Mouse (Mus musculus): Measurements from ENCODE around the gene Zer1. TPM values are rescaled to one million over a fixed set of nuclear protein-coding genes. Genes with fewer than 3 reads are reported as not detected.
A peak's percentile ranks its signal among the peaks of the same experiment; 100 is the strongest.

Gene Zer1
- total and polyA plus RNA-seq, 2 experiments from 2014 or later, result 10.3 to 70.2 TPM

- no peak for ATAC-seq
- DNase-seq, result no peak
- H3K4me2 ChIP-seq (ENCODE audit: low read depth), result no peak overlapping the region
- H3K9me3 ChIP-seq (ENCODE audit: low read length), result no peaks in the 10 kb centered on the region
- H3K4me1 ChIP-seq (ENCODE audit: insufficient read depth), result no peaks in the 10 kb centered on the region
- H3K9ac ChIP-seq, result no peak overlapping the region
- no peaks in the 10 kb centered on the region for H3K27me3 ChIP-seq (ENCODE audit: insufficient read depth, low read length)
- WGBS, result 30% methylated on average over 10 of the region's 10 CpGs
- H3K36me3 ChIP-seq (ENCODE audit: insufficient read depth), result peaks cover 10% of the 10 kb centered on the region; the same call in 1 of the 2 replicates
- TF ChIP-seq CTCF (IDR thresholded peaks at IDR 0.05; ENCODE audit: low read depth), result no peak
- H3K4me3 ChIP-seq (ENCODE audit: low read depth, low read length), result no peak overlapping the region
- no peak overlapping the region for H3K27ac ChIP-seq (ENCODE audit: low read depth, low read length)
These were observed 46.1 kb downstream of the Zer1 start for GRCm38 (mm10) chr2:30078349-30078712.

DNA sequence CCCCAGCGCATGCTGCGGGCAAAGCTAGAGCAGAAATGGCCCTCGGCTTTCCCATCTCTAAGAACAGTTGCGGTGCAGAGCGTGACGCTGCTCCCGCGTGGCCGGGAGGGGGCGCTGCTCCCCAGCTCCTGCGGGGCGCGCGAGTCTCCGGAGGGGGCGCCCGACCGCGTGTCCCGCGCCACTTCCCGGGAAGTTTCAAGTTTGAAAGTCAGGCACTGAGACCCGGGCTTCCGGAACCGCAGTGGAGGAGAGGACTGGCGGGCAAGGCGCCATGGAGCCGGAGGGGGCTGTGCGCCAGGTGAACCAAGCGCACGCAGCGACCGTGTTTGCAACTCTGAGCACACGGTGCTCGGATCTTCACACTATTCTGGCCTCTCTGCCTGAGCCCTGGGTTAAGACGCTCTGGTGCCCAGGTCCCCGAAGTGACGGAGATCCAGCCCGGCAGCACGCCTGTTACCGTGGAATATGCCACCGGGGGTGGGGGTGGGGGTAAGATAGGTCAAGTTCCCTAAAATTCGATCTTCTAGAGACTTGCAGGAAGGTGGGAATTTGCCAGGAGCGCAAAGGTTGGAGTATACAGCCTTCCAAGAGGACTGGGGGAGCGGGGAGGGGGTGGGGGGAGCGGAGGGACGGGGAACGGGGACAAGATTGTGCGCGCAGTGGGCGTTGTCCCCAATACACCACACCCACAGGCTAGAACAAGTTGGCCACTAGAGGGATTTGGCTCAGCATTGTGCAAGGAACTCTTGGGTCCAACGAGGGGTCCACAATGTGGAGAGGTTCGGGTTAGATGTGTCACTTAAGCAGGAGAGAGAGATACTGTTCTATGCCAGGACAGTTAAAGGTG lies 46.7 kb downstream of the Zer1 start, which contains the start of gene Pkn3:
Pkn3 (plus strand) TSS at position 183 of the 847 bp plus-strand sequence.
- Histone ChIP-seq H3K27me3 (ENCODE audit: insufficient read depth, low read length) (no peaks in the 10 kb centered on the region), H3K36me3 (ENCODE audit: insufficient read depth) (peaks cover 15% of the 10 kb centered on the region; the same call in 1 of the 2 replicates), H3K9me3 (ENCODE audit: low read length) (no peaks in the 10 kb centered on the region), H3K27ac (ENCODE audit: low read depth, low read length) (no peak within 1 kb of the TSS), H3K4me2 (ENCODE audit: low read depth) (peak within 1 kb of the TSS; percentile 70), H3K9ac (no peak within 1 kb of the TSS), H3K4me1 (ENCODE audit: insufficient read depth) (no peaks in the 10 kb centered on the region), H3K4me3 (ENCODE audit: low read depth, low read length) (peak within 1 kb of the TSS; percentile 32)
- TF ChIP-seq CTCF (IDR thresholded peaks at IDR 0.05; ENCODE audit: low read depth), result peak; percentile 99
- WGBS, result under 1% methylated on average over 53 of the region's 53 CpGs
- ATAC-seq (peak; percentile 91), DNase-seq (peak; percentile 90)

DNA sequence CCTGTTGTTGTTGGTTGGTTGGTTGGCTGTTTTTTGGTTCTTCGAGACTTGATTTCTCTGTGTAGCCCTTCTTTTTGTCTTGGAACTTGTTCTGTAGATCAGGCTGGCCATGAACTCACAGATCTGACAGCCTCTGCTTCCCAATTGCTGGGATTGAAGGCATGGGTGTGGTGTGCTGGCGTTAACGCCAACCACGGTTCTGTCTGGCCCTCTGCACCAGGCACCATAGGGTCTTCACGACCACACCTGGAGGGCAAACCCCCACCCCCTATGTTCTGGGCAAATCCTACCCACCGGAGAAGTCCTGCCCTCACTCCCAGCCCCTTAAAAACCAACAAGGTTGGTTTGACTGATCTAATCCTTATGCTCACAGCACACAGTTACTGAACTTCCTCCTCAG lies 47.4 kb downstream of the Zer1 start:
- Histone ChIP-seq H3K27ac (ENCODE audit: low read depth, low read length) (no peak overlapping the region), H3K4me3 (ENCODE audit: low read depth, low read length) (no peak overlapping the region), H3K4me2 (ENCODE audit: low read depth) (peak overlapping the region; percentile 70), H3K4me1 (ENCODE audit: insufficient read depth) (no peaks in the 10 kb centered on the region), H3K36me3 (ENCODE audit: insufficient read depth) (peaks cover 19% of the 10 kb centered on the region), H3K27me3 (ENCODE audit: insufficient read depth, low read length) (no peaks in the 10 kb centered on the region), H3K9ac (no peak overlapping the region), H3K9me3 (ENCODE audit: low read length) (no peaks in the 10 kb centered on the region)
- ATAC-seq (peak; percentile 23), DNase-seq (no peak)
- no peak for TF ChIP-seq CTCF (IDR thresholded peaks at IDR 0.05; ENCODE audit: low read depth)
- 72% methylated on average over 6 of the region's 6 CpGs for WGBS

GRCm38 (mm10) chr2:30076439-30076838 lies 47.9 kb downstream of the Zer1 start:
- DNase-seq (no peak), ATAC-seq (no peak)
- H3K4me2 ChIP-seq (ENCODE audit: low read depth), result no peak overlapping the region

DNA sequence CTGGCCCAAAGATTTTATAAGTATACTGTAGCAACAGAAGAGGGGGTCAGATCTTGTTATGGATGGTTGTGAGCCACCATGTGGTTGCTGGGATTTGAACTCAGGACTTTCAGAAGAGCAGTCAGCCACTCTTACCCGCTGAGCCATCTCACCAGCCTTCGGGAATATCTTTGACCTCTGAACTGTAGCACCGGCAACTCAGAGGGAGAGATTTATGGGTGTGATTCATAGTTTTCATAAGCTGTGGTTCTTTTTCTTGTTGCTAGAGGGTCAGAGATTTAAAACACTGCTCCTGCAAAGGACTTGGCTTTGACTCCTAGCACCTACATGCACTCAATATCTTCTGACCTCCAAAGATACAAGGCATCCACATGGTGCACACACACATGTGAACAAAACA lies 48.8 kb downstream of the Zer1 start:
- no peak overlapping the region for H3K4me2 ChIP-seq (ENCODE audit: low read depth)
- 80% methylated on average over 3 of the region's 3 CpGs for WGBS
- no peak overlapping the region for H3K9ac ChIP-seq
- ATAC-seq (no peak), DNase-seq (no peak)
- H3K4me1 ChIP-seq (ENCODE audit: insufficient read depth), result no peaks in the 10 kb centered on the region
- H3K9me3 ChIP-seq (ENCODE audit: low read length), result no peaks in the 10 kb centered on the region
- no peak for TF ChIP-seq CTCF (IDR thresholded peaks at IDR 0.05; ENCODE audit: low read depth)
- H3K36me3 ChIP-seq (ENCODE audit: insufficient read depth), result peaks cover 20% of the 10 kb centered on the region
- no peaks in the 10 kb centered on the region for H3K27me3 ChIP-seq (ENCODE audit: insufficient read depth, low read length)
- no peak overlapping the region for H3K4me3 ChIP-seq (ENCODE audit: low read depth, low read length)
- H3K27ac ChIP-seq (ENCODE audit: low read depth, low read length), result no peak overlapping the region

More at GRCm38 (mm10) chr2:30076439-30076838, 47.9 kb downstream of the Zer1 start:
- H3K9me3 ChIP-seq (ENCODE audit: low read length), result no peaks in the 10 kb centered on the region
- no peaks in the 10 kb centered on the region for H3K27me3 ChIP-seq (ENCODE audit: insufficient read depth, low read length)
- WGBS, result 93% methylated on average over 8 of the region's 9 CpGs
- H3K36me3 ChIP-seq (ENCODE audit: insufficient read depth), result peaks cover 19% of the 10 kb centered on the region
- TF ChIP-seq CTCF (IDR thresholded peaks at IDR 0.05; ENCODE audit: low read depth), result no peak
- no peak overlapping the region for H3K9ac ChIP-seq
- no peaks in the 10 kb centered on the region for H3K4me1 ChIP-seq (ENCODE audit: insufficient read depth)
- no peak overlapping the region for H3K27ac ChIP-seq (ENCODE audit: low read depth, low read length)
- H3K4me3 ChIP-seq (ENCODE audit: low read depth, low read length), result no peak overlapping the region

- H3K36me3 ChIP-seq (ENCODE audit: insufficient read depth), result peaks cover 31% of the 10 kb centered on the region
- DNase-seq (no peak), ATAC-seq (no peak)
- H3K27me3 ChIP-seq (ENCODE audit: insufficient read depth, low read length), result no peaks in the 10 kb centered on the region
- no peaks in the 10 kb centered on the region for H3K9me3 ChIP-seq (ENCODE audit: low read length)
- H3K4me3 ChIP-seq (ENCODE audit: low read depth, low read length), result no peak overlapping the region
- H3K9ac ChIP-seq, result no peak overlapping the region
- no peak overlapping the region for H3K27ac ChIP-seq (ENCODE audit: low read depth, low read length)
- no peak for TF ChIP-seq CTCF (IDR thresholded peaks at IDR 0.05; ENCODE audit: low read depth)
- no peaks in the 10 kb centered on the region for H3K4me1 ChIP-seq (ENCODE audit: insufficient read depth)
- WGBS, result 82% methylated on average over 3 of the region's 3 CpGs
- no peak overlapping the region for H3K4me2 ChIP-seq (ENCODE audit: low read depth)
These were observed 51.1 kb downstream of the Zer1 start for GRCm38 (mm10) chr2:30073285-30073684.

GRCm38 (mm10) chr2:30072875-30073274 lies 51.5 kb downstream of the Zer1 start:
- DNase-seq (no peak), ATAC-seq (no peak)
- Histone ChIP-seq H3K27me3 (ENCODE audit: insufficient read depth, low read length) (no peaks in the 10 kb centered on the region), H3K4me2 (ENCODE audit: low read depth) (no peak overlapping the region), H3K9ac (no peak overlapping the region), H3K27ac (ENCODE audit: low read depth, low read length) (no peak overlapping the region), H3K4me1 (ENCODE audit: insufficient read depth) (no peaks in the 10 kb centered on the region), H3K36me3 (ENCODE audit: insufficient read depth) (peaks cover 31% of the 10 kb centered on the region), H3K4me3 (ENCODE audit: low read depth, low read length) (no peak overlapping the region), H3K9me3 (ENCODE audit: low read length) (no peaks in the 10 kb centered on the region)
- 67% methylated on average over 7 of the region's 7 CpGs for WGBS
- no peak for TF ChIP-seq CTCF (IDR thresholded peaks at IDR 0.05; ENCODE audit: low read depth)
